Mouse (Mus musculus) urinary bladder, adult 18-20 months (tissue): ENCODE data around the gene Rnaset2b.
"Not testable (repeated sequence)": the region's sequence is repeated elsewhere in the genome, so short reads cannot be mapped to it uniquely, and the experiment has no call there.

ENCODE experiments used
- DNase-seq, 2 experiments: peaks; one replicate each; pipeline ENCODE4 v3.0.0; 2022; ENCODE audit warnings: low spot score in 2 of 2, mixed read lengths in 2 of 2

The Rnaset2b gene

DNA sequence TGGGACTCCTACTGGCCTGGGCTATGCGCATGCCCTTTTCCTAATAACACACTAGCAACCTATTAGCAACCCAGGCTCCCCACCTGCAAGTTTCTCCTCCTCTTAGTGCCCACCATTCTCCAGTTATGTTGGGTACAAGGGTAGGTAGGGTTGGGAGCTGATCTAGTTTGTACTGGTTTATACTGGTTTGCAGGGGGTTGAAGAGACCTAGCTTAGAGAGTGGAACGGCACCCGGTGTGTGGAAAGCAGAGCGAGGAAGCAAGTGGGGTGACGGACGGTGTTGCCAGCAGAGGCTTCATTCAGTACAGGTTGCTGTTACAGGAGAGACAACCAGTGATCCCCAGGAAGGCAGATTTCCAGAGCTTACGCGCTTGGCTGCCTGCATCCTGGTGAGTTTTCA, at the start of gene Rnaset2b:
Gene Rnaset2b (plus strand): TSS at position 301 of the 400 bp plus-strand sequence.
- DNase-seq: not testable (repeated sequence)

DNA sequence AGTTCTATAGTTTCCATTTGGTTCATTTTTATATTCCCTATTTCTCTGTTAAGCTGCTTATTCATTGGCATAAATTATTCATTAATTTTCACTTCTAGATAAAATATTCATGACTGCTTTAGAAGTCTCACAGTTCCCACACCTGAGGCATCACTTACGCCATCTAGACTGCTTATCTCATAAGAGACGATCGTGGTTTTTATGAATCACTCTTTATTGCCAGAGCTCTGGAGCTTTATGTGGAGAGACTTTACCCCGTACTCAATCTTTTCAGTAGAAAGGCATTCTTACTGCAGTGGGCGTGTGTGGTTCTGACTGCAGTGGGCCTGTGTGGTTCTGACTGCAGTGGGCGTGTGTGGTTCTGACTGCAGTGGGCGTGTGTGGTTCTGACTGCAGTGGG, 38.8 kb upstream of the Rnaset2b start:
- DNase-seq: not testable (repeated sequence)

DNA sequence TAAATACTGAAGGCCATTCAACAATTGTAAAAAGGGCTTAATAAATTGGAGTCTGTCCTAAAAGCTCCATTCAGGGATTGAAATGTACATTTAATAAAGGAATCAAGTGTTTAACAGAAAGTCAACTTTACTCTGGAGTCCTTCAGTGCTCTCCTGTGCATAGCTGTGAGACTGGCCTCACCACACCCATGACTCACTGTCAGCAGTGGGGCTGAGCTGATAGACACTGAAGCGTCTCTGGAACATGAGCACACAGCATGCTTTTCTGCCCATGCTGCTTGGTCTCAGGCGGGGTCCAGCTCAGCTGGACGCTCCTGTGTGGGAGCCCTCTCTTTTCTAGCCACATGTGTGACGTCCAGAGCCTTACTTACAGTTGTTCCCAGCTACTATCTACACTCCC, 27.9 kb upstream of the Rnaset2b start:
- DNase-seq: not testable (repeated sequence)

DNA sequence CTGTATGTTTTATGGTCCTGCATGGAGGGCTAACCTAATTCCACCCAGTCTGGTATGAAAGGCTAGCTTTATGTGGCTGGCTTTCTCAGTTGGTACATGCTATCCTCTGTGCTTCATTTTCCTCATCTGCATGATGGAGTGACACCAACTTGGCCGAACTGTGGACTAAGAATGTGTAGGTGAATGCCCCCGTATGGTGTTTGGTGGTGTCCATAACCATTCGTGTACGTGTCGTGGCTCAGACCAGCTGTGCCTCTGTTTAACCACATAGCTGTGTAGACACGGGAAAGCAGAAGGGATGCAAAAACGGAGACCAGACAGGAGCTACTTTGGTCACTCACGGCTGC, 22.8 kb upstream of the Rnaset2b start:
- DNase-seq: not testable (repeated sequence)

DNA sequence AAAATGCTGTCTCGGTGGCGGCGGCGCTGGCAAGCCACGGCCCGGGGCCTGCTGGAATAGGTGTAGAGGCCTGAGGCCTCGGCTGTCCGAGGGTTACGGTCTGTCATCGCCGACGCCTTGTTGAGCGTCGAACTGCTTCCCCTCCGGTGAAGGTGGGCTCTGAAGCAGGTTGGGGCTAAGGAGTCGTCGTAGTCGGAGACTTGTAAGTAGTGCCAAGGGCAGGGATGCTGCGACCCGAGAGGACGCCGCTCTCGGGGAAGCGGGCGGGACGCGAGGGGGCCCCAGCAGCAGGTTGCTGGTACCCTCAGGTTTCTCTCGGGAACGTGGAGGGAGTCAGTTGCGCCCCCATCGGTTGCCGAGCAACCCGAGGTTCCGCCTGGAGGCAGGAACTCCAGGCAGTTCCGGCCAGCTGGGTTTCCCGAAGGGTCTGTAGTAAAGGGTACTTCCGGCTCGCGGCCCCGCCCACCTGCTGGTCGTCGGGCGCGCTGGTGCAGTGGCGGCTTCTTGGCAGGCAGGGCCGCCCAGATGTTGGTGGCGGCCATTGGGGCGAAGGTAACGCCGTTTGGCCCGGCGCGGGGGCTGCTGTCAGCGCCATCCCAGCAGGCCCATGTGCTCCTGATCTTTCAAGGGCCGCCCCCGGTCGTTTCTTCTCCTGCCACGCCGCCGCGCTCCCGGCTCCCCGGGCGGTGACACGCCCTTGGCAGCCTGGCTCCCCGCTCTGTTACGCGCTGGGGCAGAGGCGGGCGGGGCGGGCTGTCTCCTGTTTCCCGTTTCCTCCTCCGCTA, 22.3 kb upstream of the Rnaset2b start, which contains the start of gene Rsph3b:
Gene Rsph3b (minus strand): TSS at position 699 of the 785 bp plus-strand sequence.
- peak; percentile 83 to 87 for DNase-seq

DNA sequence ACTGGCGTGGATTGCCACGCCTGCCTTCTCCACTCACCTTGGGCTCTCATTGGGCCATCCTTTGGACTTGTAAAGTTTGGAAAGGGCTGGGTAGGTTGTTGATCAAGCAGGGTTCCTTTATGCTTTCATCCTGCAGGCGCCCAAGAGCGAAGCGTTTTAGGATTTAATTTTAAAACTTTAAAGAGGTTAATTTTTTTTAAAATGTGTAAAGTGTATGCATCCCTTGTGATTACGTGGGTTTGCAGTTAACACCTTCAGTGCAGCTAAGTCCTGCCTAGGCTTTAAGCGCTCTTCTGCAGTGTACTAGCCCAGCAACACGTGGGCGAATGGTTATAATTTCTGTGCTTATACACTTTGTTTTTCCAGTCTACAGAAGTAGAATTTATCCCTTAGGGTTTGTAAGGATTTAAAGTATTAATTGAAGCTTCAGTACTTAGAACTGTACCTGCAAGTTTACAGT, 21.6 kb upstream of the Rnaset2b start:
- not testable (repeated sequence) for DNase-seq

DNA sequence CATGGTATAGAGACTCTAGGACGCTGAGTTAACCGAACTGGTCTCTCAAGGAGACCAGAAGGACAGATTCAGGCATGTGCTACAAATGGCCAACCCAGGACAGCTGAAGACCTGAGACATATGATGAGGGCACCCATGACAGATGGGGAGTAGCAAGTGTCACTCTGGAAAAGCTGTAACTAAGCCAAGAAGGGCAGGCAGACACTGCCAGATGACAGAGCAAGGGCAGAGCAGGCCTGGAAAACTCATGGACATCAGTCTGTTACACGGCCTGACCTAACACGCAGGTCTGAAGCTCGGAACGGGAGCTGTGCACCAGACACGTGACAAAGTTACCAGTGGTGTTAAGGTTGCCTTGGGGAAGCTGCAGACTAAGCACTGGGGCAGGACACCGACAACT, 11.6 kb upstream of the Rnaset2b start:
- not testable (repeated sequence) for DNase-seq

DNA sequence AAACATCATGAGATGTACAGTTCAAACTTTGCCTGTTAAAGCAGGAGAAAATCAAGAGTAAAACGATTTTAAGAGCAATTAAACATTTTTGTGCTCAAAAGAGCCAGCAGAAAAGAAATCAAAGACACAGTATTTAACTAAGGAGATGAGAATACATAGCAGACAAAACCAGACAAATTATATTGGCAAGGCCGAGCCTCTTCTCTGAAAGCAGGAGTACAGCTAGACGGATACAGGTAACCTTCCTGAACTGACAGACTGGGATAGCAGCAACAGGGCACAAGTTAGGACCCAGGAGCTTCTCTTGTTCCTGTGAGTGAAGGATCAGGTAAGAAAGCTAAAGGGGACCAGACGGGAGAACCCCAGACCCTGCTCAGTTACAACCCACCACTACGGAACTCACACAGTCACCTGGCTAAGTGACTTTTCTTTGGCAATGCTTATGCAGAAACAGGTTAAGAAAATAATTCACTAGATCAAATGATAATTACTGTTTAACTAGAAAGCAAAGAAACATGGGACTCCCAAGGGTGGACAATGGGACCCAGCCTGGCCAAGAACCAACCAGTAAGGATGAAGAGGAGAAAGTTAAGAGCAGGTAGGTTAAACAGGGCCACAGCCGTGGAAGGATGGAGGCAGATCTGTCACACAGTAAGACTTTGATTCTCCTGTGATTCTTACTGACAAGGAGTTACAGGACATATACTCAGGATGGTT, 10.7 kb upstream of the Rnaset2b start:
- not testable (repeated sequence) for DNase-seq

DNA sequence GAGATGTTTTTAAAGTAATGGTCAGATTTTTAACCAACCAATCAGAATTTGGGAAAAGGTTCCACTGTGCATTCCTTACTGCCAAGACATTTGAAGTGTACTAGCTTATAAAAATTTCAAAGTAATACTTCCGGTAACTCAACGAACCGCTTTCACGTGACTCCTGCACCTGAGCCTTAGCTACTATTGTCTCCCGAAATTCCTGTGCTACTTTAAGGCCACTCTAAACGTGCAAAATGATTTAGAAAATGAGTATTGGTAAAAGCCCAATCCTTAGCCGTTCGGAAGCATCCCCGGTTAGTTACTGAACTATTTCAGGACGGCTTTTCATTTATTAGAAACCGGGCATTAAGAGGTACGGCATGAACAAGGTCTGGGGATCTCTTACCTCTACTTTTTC, 10.1 kb upstream of the Rnaset2b start:
- not testable (repeated sequence) for DNase-seq

DNA sequence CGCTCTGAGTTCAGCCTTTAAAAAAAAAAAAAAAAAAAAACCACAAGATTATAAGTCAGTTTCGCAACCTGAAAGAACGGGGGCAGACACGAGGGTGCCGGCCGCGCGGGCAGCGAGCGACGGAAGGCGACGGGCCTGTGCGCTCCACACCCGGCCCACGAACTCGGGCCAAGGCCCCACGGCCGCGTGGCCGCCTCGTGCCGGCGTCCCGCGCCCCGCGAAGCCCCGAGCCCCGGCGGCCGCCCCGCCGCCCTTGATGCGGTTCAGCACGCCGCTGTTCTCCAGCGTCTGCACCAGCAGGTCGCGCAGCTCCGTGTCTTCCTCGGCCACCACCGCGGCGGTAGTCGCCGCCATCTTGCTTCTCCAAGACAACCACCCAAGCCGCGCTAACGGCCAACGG, 9.7 kb upstream of the Rnaset2b start, which contains the start of gene Tagap1:
Gene Tagap1 (minus strand): TSS at position 381 of the 400 bp plus-strand sequence.
- DNase-seq: peak; percentile 29 to 47

DNA sequence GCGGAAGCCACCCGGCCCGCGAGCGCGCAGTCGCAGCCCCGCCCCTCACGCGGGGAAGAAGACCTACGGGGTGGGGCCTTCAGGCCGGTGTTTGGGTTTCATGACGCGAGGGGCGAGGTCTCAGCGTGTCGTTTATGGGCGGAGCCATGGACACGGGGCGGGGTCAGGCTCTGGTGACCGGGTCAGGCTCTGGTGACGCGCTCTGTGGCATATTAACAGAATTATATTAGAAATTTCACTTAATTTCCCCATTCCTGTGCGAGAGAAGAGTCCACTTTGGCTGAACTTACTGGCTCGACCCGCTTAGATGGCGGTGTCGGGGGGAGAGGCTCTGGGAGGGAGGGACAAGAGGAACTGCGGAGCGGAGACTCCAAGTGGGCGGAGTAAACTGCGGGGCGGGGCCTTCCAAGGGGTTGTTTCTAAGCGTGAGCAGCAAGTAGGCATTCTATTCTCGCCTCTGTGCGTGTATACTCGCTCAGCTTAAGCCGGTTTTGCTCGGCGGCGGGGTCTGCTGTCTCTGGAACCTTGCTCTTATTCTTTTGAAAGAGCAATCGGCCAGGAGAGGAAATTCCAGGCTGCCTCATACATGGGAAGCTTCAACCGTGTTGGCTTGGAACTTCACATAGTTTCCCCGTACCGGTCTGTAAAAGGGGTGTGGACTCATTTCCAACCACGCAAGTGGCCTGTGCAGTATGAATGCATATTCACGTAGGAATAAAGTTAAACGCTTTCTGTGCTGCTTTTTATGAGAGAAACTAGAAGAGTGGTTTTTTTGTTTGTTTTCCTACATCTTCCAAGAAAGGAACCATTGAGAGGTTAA, 9.0 kb upstream of the Rnaset2b start:
- peak in 1 of 2 experiments; percentile 31 for DNase-seq

DNA sequence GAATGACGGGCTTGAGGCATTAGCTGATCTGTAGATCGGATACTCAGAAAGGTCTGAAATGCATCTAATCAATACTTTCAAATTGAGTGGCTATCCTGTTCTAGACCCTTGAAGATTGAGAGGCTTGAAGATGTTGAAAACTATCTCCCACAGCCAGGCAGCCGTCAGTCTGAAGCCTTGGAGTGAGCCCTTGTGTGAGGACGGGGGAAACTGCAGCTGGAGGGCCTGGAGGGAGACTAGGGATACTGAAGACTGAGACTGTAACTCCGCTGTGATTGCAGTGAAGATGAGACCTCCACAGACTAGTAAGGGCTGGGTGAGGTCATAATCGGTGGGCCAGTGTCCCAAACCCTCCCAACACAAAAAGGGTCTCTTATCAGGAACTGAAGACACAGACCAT, 8.1 kb upstream of the Rnaset2b start:
- DNase-seq: not testable (repeated sequence)

DNA sequence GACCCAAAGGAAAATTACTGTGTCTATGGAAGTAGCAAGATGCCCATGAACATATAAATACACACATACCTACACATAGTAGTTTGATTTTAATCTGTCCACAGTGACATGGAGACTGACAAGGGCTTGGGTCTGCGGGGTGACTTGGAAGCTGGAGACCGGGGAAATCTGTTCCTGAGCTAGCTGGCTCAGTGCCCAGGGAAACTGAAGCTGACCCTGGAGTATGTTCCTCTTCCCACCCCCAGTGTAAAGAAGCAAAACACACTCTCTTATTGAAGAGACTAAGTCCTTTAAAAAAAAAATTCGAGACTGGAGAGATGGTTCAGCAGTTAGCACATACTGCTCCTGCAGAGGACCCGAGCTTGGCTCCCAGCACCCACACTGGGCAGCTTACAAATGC, 7.5 kb upstream of the Rnaset2b start:
- not testable (repeated sequence) for DNase-seq

DNA sequence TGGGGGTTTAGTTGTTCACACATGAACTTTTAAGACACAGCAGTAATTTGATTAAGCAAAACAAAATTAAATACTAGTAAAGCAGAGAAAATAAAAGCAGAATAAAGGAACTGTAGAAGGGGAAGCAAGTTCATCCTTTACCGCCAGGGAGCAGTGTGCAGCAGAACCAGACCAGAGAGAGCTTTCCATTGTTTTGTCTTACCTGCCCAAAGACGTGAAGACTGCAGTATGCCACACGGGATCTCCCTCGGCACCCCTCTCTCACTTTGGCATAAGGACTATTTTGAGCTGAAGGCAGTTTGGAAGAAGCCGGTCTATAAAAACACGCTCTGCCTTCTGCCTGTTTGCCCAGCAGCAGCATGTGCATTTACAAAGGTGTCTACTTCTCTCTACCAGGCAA, 5.1 kb upstream of the Rnaset2b start:
- peak in 1 of 2 experiments; percentile 25 for DNase-seq

DNA sequence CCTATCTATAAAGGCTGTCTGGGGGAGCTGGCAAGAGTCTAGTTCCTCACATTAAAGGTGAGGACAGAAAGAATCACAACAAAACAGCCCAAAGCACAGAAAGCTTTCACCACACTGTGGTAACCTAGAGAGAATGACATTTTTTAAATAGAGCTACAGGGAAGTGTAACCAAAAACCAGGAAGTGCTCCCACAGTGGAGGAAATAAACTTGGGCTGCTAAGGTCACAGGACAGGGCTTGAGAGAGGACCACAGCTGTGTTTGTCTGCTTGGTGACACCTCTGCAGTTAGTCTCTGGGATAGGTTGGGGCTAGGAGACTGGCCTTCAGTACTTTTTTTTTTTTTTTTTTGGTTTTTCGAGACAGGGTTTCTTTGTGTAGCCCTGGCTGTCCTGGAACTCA, 2.8 kb upstream of the Rnaset2b start:
- DNase-seq: not testable (repeated sequence)

DNA sequence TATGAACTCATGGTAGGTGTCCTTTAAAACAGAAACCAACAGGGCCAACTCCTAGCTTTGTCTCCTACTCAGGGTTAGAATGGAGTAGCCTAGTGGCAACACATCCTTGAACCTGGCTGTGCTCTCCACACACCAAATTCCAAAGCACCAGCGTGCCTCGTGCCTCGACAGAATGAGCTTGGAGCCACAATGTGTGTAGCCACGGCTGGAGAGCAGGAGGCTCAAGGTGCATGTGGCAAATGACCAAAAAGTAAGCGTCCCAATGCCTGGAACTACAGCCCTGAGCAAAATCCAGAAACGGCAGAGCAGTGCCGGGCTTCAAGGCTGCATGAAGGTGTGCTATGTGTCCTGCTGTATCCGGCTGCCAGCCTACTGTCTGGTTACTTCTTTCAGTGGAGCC, 804 bp downstream of the Rnaset2b start:
- DNase-seq: not testable (repeated sequence)

DNA sequence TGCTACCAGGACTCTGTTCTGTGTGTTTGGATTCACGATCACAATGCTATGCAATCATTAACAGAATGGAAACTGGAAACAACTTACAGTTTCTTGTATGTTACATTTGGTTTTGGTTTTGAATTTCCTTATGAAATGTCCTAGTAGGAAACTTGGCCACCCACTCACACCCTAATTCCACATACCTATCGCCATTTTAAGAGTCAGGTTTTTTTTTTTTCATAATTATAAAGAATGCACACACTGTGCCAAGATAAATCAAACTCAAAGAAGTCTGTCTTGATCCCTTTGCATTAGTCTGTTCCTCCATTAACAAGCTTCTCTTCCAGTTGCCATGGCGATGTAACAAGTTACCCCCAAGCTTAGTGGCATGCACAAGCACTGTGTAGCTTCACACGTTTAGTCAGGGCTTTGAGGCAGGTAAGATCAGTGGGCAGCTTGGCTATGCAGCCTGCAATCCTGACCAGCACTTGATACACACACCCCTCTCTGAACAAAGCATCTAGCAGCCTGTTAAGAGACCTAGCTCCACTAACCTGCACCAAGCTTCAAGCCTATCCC, 2.5 kb downstream of the Rnaset2b start:
- DNase-seq: not testable (repeated sequence)

DNA sequence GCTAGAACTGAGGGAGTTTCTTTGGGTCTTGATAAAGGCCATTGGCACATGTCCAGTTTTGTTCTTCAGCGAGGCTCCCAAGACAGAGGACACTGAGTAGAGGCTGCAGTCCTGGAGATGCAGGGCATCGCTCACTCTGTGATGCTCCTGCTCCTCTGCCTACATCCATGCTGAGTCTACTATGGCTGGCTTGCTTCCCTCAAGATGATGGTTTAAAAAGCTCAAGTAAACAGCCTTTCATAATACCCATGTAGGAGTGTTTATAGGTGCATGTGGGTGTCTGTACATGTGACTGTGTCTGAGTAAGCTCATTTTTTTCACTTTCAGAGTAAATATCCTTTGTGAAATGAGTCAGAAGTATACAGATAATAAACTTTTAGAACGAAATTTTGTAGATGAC, 4.6 kb downstream of the Rnaset2b start:
- not testable (repeated sequence) for DNase-seq

DNA sequence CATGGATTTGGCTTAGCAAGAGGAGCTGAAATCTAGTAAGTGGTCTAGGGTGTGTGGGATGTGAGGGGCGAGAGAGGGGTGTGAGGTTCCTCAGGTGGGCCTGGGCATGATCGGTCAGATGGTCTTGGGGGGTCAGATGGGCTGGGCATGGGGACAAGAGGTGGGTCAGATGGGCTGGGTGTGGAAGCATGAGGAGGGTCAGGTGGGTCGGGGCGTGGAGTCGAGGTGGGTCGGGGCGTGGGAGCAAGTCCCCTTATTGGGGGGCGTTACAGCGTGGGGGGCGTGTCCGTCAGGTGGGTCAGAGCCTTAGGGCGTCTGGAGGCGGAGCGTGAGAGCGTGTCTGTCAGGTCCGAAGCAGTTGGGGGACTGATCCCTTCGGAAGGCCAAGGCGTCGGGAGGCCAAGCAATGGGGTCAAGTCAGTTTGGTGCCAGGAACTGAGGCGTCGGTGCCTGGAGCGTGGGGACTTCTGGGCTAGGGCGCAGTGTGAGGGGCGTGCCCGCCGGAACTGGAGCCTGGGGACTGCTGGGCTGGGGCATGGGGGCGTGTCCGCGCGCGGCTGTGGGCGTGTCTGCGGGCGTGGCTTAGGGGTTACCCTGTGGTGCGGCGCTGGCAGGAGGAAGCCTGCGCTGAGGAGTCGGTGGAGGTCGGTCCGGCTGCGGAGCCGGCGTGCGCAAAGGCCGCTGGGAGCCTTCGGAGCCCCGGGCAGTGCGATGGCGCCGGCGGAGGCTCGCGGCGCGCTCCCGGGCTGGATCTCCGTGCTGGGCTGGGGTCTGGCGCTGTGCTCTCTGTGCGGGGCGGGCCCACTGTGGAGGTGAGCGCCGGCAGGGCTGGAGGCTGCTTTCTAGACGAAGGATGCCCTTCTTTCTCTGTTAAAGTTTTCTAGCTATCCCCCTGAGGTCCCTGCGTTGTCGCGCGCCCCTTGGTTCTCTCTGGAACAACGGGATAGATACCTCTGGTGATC, 8.1 kb downstream of the Rnaset2b start, which contains the start of gene Gm49721:
Gene Gm49721 (plus strand): TSS at position 618 of the 962 bp plus-strand sequence.
- DNase-seq: peak; percentile 60 to 80

DNA sequence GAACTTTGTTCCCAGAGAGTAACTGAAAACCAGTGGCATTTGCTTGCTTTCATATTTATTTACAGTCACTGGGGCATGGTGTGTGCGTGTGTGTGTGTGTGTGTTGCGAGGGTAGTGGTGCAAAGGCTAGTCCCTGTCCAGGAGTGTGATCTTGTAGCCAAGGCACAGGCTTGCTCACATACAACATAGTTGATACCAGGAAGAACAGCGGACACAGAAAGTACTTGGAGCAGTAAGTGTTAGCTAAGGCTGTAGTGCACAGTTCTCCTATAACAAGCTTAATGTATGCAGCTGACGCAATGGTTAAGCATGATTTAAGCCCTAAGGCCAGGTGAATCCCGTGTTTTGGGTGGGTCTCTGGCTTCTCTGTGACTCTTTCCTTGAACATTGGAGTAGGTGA, 8.9 kb downstream of the Rnaset2b start:
- not testable (repeated sequence) for DNase-seq
